Mouse (Mus musculus): ENCODE measurements around the gene S100a11.

S100a11 gene

GRCm38 (mm10) chr3:93557471-93557870, 37.2 kb downstream of the S100a11 start:
- no peak for DNase-seq (ENCODE audit: low read depth, low spot score)

DNA sequence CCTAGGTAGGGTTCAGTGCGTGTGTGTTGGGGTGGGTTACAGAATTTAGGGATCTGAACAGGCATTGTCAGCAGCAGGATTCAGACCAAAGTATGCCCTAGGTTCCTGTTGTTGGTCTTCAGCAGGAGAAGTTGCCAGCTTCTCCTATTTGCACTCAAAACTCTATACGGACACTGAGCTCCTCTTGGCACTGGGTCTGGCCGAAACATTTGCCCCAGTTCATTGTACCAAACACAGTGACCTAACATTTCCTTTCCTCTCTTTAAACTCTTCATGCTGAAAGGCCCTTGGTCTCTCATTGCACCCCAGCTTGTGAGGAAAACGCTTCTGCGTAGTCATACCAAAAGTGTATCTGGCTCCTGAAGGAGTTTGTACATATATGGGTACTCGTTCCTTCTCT, 39.7 kb downstream of the S100a11 start:
- DNase-seq (ENCODE audit: low read depth, low spot score) = no peak

GRCm38 (mm10) chr3:93562372-93562771, 42.1 kb downstream of the S100a11 start:
- DNase-seq (ENCODE audit: low read depth, low spot score) = no peak

- no peak for DNase-seq (ENCODE audit: low read depth, low spot score)
These were observed 42.9 kb downstream of the S100a11 start for GRCm38 (mm10) chr3:93563216-93563615.

GRCm38 (mm10) chr3:93566892-93567291, 46.6 kb downstream of the S100a11 start:
- DNase-seq (ENCODE audit: low read depth, low spot score) = no peak

DNA sequence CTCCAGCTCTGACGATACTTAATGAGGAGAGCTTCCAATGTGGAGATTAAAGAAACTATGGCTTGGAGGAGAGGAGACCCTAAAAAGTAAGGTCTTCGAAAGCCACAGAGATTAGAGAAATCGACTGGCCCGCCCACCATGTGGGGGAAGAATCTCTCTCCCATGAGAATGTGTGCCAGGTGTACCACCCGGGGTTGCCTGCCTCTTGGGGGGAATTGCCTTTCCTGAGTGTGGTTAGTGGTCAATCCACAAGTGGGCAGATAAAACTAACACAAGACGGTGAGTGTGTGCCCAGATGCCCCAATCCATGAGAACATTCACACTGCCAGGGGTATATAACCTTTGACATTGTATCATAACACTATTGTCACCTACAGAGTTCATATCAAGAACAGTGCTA, 47.4 kb downstream of the S100a11 start:
- DNase-seq (ENCODE audit: low read depth, low spot score) = no peak

GRCm38 (mm10) chr3:93568428-93569040, 48.2 kb downstream of the S100a11 start:
- no peak for DNase-seq (ENCODE audit: low read depth, low spot score)

DNA sequence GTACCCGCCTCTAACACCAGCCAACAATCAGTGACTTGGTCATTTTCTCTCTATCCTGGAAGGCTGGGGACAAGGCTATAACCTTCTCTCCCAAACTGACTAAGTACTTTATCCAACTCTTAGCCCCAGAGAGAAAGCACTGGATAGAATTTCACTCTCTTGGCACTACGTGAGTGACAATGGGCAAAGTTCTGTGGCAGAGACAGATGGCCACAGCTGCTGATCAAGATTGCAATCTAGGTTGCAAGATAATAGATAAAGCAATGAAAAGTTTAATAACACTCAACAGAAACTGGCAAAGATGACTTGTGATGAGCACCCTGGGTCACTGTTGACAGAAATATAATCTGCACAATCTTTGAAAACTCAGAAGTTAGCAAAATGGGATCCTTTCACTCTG, 48.8 kb downstream of the S100a11 start:
- no peak for DNase-seq (ENCODE audit: low read depth, low spot score)

- DNase-seq (ENCODE audit: low read depth, low spot score) = no peak
These were observed 51.9 kb downstream of the S100a11 start for GRCm38 (mm10) chr3:93572058-93572791.
